Mouse (Mus musculus) gastrocnemius, postnatal 4 days (tissue): Measurements from ENCODE around the gene Lin7a. TPM values are rescaled to one million over a fixed set of nuclear protein-coding genes. Genes with fewer than 3 reads are reported as not detected.

Experiments
- DNase-seq, 2 experiments: peaks; one replicate each; pipeline ENCODE4 v3.0.0; 2021 to 2022; ENCODE audit warnings: low spot score in 2 of 2, mixed read lengths in 2 of 2
- total RNA-seq, 2 experiments: library from RNA; stranded (reverse); gene quantifications; 2 replicates each; pipeline ENCODE4 v1.2.3; 2021

The Lin7a gene
- total RNA-seq, 2 experiments from 2014 or later, result 3.0 to 3.1 TPM

DNA sequence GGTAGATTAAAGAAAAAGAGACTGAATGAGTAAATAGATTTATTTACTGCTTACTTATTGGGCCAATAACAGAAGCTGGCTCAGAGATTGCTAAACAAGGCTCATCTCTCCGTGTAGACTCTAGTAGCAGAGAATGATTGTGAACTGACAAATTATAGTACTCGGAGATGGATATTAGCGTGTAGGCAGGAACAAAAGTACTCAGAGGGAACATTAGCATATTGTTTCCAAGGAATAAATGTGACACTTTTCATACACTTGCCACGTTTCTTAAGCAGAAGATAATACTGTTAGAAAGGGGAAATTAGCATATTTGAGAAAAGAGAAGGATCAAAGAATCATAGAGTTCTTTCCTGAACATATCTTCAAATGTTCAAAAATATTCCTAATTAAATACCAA is 133.9 kb downstream of the Lin7a start:
- no peak for DNase-seq

DNA sequence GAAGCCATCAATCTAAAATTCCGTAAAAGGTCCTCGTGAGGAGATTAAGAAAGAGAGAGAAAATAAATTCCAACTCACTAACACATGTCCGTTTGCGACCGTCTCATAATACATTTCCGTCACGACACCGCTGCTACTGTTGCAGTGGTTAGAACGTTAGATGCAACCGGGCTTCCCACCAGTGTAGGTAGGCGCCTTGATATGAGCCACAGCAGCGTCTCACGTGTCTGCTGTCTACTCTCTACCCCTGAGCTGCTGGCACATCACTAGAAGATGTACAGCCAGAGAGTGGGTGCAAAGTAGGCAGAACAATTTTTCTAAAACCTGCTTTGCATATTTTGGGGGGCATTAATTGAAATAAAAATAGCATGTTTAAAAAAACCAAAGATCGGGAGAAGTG is 146.8 kb downstream of the Lin7a start:
- DNase-seq, result no peak

DNA sequence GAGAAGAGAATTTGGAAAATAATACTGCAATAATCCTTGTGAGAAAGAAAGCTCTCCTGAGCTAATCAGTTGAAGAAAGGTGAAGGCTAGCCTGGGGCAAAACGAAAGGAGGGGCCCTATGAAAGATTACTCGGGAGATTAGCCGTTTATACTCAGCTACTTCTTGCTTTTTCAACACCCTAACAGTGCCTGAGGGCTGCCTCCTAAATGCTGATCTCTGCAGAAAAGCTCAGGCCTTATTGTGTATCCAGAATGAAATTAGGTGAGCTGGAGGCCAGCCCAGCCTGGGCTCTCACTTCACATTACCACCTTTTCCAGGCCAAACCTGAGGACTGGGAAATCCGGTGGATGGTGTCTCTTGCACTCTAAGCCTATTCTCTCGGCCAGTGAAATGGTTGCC is 165.5 kb downstream of the Lin7a start:
- no peak for DNase-seq

DNA sequence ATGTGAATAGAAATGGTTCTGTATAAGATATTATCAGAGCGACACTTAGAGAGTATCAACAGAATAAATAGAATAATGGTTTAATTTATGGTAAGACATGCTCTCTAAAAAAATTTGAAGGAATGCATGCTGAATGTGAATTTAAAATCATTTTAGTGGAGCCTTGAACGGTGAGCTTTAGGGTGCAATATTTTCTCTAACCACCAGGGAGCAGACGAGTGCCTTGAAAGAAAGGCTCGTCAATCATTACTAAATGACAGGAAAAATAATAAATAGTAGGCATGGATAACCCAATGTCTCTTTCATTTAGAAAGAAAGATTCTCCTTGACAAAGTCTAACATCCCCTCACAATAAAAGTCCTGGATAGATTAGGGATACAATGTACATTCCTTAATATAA is 171.3 kb downstream of the Lin7a start:
- DNase-seq, result no peak

DNA sequence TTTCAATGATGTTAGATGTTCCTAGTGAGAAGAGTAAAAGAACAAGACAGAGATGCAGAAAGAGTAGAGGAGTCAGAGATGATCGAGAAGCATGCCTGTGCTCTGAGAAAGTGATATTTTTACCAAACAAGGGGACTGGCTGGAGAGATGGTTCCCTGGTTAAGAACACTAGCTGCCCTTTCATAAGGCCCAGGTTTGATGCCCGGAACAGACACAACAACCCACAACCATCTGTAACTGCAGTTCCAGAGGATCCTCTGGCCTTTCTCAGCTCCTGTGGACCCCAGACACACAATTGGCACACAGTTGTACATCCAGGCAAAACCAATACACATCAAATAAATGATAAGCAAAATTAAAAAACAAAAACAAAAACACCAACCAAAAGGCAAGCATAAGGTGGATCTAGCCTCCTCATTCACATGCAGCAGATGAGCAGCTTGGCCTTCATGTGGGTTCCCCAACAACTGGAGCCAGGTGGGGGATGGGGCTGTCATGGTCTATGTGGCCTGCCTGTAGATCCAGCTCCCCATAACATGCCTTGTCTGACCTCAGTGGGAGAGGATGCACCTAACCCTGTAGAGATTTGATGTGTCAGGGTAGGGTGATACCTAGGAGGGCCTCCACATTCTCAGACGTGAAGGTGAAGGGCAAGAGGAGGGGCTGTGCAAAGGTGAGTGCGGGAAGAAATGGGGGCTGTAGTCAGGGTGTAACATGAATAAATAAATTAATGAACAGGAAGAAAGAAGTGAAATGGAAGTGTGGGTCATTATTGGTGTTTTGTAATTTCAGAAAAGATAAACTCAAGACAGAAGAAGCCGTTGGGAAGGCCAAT is 178.2 kb downstream of the Lin7a start:
- no peak for DNase-seq

DNA sequence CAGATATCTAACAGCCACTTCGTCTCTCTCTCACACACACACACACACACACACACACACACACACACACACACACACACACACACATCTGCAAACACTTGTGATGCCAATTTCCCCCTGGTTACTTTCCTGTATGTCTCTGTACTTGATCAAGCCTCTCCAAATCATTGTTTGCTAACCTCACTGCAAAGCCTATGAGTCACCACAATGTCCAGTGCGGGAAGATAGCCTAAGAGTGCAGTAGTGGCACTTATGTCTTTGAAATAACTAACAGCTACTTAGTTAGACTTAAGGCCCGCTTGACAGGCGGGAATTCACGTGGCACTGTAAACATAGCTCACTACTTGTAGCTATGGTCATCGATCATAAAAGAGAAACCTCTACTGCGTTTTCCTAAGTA is 196.3 kb downstream of the Lin7a start:
- no peak for DNase-seq

Other genes starting within 250 kb of the Lin7a start
- gene Acss3, start 148.0 kb upstream of the Lin7a start, total RNA-seq, result 1 to 10 TPM; 4.8 to 5.2 TPM
- gene Myf5, start 214.4 kb downstream of the Lin7a start, total RNA-seq, result 10 to 100 TPM; 19.8 to 20.5 TPM
- 100 to 1,000 TPM; 133 to 164 TPM for gene Myf6, start 223.1 kb downstream of the Lin7a start, total RNA-seq